Mouse (Mus musculus) small intestine, adult 2 months (tissue): ENCODE data around the gene Myl12a. TPM values are rescaled to one million over a fixed set of nuclear protein-coding genes. Genes with fewer than 3 reads are reported as not detected.
"Not testable (repeated sequence)": the region's sequence is repeated elsewhere in the genome, so short reads cannot be mapped to it uniquely, and the experiment has no call there.

ENCODE experiments used
- H3K27ac ChIP-seq: fragments of 200-500 bp; 2 replicates; pipeline ENCODE4 v1.5.1; 2012; ENCODE audit warnings: low read depth, low read length, control low read depth, inconsistent platforms; ENCODE audit not compliant: insufficient read depth
- H3K27me3 ChIP-seq: fragments of 200-500 bp; 2 replicates; pipeline ENCODE4 v1.6.1; 2012; ENCODE audit warnings: mild to moderate bottlenecking, moderate library complexity, low read length, inconsistent platforms; ENCODE audit not compliant: control insufficient read depth, insufficient read depth
- H3K36me3 ChIP-seq: fragments of 200-500 bp; 2 replicates; pipeline ENCODE4 v1.6.1; 2012; ENCODE audit warnings: mild to moderate bottlenecking, low read length, control low read depth, inconsistent platforms; ENCODE audit not compliant: control insufficient read depth, insufficient read depth
- H3K4me1 ChIP-seq: fragments of 200-500 bp; 2 replicates; pipeline ENCODE4 v1.6.1; 2012; ENCODE audit warnings: low read length, inconsistent platforms, mixed read lengths; ENCODE audit not compliant: control insufficient read depth, insufficient read depth, insufficient read length
- H3K4me3 ChIP-seq: fragments of 200-500 bp; 2 replicates; pipeline ENCODE4 v1.5.1; 2012; ENCODE audit warnings: low read depth, mild to moderate bottlenecking, control low read depth, inconsistent platforms, low read length, moderate library complexity
- CTCF ChIP-seq: fragments of 200-500 bp; IDR thresholded peaks from 2 replicates; pipeline ENCODE4 v1.5.1; 2012; ENCODE audit warnings: low read depth, mild to moderate bottlenecking, control low read depth, inconsistent platforms, low read length, moderate library complexity, mixed read lengths; ENCODE audit not compliant: insufficient replicate concordance, insufficient read length; ENCODE audit errors: extremely low read depth
- POLR2A ChIP-seq: fragments of 200-500 bp; IDR thresholded peaks from 2 replicates; pipeline ENCODE4 v1.6.1; 2012; ENCODE audit warnings: low read depth, mild to moderate bottlenecking, control low read depth, inconsistent platforms, low read length, moderate library complexity
- WGBS: fragments of 180-500 bp; shearing (Covaris S2); methylation state at CpG from one replicate; pipeline ENCODE4 v1.1.7; 2018; 5-methylcytosine and 5-hydroxymethylcytosine counted together
- polyA plus RNA-seq: library from polyadenylated mRNA; depleted of rRNA; stranded (reverse); fragments of >200 nt; gene quantifications from 2 replicates; pipeline ENCODE4 v1.2.3, GENCODE M21; 2012; rRNA removed

Myl12a gene
- polyA plus RNA-seq, 1 experiment = 52.7 TPM

DNA sequence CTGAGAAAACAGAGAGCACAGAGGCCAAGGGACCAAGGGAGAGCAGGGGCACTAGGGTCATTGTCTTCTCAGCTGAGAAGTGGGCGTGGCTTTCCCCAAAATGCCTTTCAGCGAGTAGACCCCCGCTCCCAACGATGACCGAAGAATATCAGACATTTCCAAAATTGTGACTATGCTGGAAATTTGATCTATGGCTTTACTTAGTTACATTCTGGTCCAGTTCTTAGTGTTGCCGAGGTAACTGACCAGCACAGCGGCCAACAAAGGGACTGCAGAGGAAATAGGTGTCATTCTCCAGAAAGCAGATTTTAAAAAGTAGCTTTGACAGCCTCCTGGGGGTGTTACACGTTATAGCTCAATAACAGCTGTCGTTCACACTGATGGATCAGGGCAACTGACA is 35.5 kb downstream of the Myl12a start:
- WGBS = 65% methylated on average over 9 of the region's 9 CpGs
- H3K36me3 ChIP-seq = no peaks in the 10 kb centered on the region
- TF ChIP-seq CTCF (no peak), POLR2A (no peak)

GRCm38 (mm10) chr17:70966126-70966525 is 36.6 kb downstream of the Myl12a start:
- Histone ChIP-seq H3K27ac (peak overlapping the region; percentile 60), H3K36me3 (no peaks in the 10 kb centered on the region), H3K4me3 (no peak overlapping the region), H3K4me1 (no peaks in the 10 kb centered on the region), H3K27me3 (no peaks in the 10 kb centered on the region)
- WGBS = 93% methylated on average over 7 of the region's 7 CpGs
- no peak for TF ChIP-seq CTCF
- TF ChIP-seq POLR2A = no peak

More for the DNA sequence above, 35.5 kb downstream of the Myl12a start:
- Histone ChIP-seq H3K27ac (no peak overlapping the region), H3K4me1 (no peaks in the 10 kb centered on the region), H3K4me3 (no peak overlapping the region), H3K27me3 (no peaks in the 10 kb centered on the region)

DNA sequence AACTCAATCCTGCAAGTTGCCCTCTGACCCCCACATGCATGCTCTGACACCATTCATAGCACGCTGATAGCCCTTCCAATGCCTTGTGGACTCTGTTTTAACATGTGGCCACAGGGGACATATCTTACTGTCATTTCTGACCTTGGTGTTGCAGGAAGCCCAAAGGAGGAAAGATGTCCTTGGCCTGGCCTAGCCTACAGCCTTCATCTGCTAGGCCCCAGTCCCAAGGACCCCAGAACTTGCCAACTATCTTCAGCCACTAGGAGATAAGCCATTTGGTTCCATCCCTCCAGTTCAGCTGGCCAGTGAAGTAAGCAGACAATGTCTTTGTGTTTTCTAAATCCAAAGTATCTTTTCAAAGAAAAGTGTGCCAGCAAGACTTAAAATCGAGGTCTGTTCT is 37.4 kb downstream of the Myl12a start:
- TF ChIP-seq CTCF (no peak), POLR2A (no peak)
- Histone ChIP-seq H3K4me1 (no peaks in the 10 kb centered on the region), H3K4me3 (no peak overlapping the region), H3K27me3 (no peaks in the 10 kb centered on the region), H3K36me3 (no peaks in the 10 kb centered on the region), H3K27ac (no peak overlapping the region)
- WGBS = 81% methylated on average over 2 of the region's 2 CpGs

GRCm38 (mm10) chr17:70963546-70963945 is 39.1 kb downstream of the Myl12a start:
- WGBS = 73% methylated on average over 13 of the region's 13 CpGs
- H3K36me3 ChIP-seq, H3K4me3 ChIP-seq, H3K27me3 ChIP-seq, H3K4me1 ChIP-seq, H3K27ac ChIP-seq: not testable (repeated sequence)

DNA sequence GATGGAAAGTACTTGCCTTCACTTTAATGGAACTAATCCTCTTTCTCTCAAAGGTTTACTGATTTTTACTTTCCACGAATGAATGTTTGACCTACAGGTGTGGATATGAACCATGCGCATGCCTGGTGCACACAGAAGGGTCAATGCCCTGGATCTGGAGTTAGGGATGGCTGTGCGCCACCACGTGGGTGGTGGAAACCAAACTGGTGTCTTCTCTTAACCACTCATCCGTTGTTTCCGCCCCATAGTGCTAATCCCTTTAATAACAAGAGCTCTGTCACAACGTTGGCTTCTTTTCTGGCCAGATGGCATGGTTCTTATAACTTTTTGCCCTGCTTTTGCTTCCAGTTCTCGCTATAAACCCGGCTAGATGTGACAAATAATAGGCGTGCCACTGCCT is 51.4 kb downstream of the Myl12a start:
- Histone ChIP-seq H3K27ac (no peak overlapping the region), H3K36me3 (no peaks in the 10 kb centered on the region), H3K27me3 (no peaks in the 10 kb centered on the region), H3K4me1 (no peaks in the 10 kb centered on the region), H3K4me3 (no peak overlapping the region)
- 80% methylated on average over 10 of the region's 10 CpGs for WGBS
- TF ChIP-seq POLR2A (no peak), CTCF (no peak)

DNA sequence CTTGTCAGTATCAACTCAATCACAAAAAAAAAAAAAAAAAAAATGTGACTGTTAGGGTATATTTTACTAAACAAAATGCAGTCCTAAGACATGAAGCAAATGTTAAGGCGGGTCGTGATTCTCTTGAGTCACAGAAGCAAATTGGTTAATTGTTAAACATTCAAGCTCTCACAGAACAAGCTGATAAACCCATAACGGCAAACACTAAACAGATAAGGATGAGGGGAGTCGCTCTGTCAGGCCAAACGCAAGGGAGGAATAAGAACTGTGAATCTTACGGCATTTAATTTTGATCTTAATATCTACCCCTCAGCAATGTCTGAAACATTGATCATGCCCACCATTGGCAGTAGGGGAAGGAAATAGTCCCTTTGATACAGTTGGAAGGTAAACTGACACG is 53.5 kb downstream of the Myl12a start:
- no peak for TF ChIP-seq POLR2A
- no peak overlapping the region for H3K27ac ChIP-seq
- 24% methylated on average over 7 of the region's 7 CpGs for WGBS
- no peak overlapping the region for H3K4me3 ChIP-seq
- H3K4me1 ChIP-seq = no peaks in the 10 kb centered on the region
- no peaks in the 10 kb centered on the region for H3K36me3 ChIP-seq
- no peaks in the 10 kb centered on the region for H3K27me3 ChIP-seq

DNA sequence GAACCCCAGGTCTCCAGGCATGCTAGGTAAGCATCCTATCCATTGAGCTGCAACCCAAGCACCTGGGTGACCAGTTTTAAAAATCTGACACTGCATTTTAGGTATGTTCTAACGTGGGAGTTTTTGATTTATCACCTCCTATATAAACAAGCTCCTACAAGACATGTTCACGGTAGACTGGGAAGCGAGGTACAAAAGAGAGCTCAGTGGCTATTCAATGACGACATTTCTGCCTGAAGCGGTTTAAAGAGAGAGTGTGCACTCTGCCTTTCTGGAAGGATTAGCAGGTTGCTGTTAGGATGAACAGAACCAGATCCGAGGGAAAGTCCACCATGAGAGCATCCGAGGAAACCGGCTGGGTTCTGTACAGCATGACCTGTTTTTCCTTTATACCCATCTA is 54.0 kb downstream of the Myl12a start:
- 32% methylated on average over 8 of the region's 8 CpGs for WGBS
- no peak overlapping the region for H3K4me3 ChIP-seq
- no peak overlapping the region for H3K27ac ChIP-seq
- no peaks in the 10 kb centered on the region for H3K27me3 ChIP-seq
- TF ChIP-seq POLR2A (no peak), CTCF (no peak)
- H3K4me1 ChIP-seq = no peaks in the 10 kb centered on the region
- H3K36me3 ChIP-seq = no peaks in the 10 kb centered on the region

DNA sequence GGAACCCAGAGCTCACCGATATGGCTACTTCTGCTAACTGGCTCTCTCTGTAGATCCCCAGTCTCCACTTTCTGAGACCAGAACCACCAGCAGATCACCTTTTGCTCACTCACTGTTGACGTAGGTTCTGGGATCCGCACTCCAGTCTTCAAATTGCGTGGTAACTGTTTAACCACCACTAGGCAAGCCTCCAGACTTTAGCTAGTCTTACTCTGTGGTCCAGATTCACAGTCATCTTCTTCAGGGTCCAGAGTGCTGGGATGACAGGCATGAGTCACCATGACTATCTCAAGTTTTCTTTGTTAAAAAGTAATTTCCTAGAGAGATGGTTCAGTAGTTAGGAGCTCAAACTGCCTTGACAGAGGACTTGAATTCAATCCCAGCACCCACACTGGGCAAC is 58.9 kb downstream of the Myl12a start:
- WGBS = 80% methylated on average over 4 of the region's 4 CpGs
- Histone ChIP-seq H3K36me3 (no peaks in the 10 kb centered on the region), H3K4me3 (no peak overlapping the region), H3K4me1 (no peaks in the 10 kb centered on the region), H3K27ac (no peak overlapping the region), H3K27me3 (no peaks in the 10 kb centered on the region)
- no peak for TF ChIP-seq POLR2A
- no peak for TF ChIP-seq CTCF

Other genes with a start within 250 kb of the Myl12a start
- 10.9 and 26.4 TPM in 2 replicates for gene Tgif1, start 149.3 kb downstream of the Myl12a start, polyA plus RNA-seq
- 2.8 and 3.1 TPM in 2 replicates for gene Myom1, start 245 bp downstream of the Myl12a start, polyA plus RNA-seq
- 7.7 and 39.8 TPM in 2 replicates for gene Lpin2, start 179.7 kb upstream of the Myl12a start, polyA plus RNA-seq